Mouse (Mus musculus) limb, embryonic 11.5 days (tissue): Measurements from ENCODE around the gene Npl. TPM values are rescaled to one million over a fixed set of nuclear protein-coding genes. Genes with fewer than 3 reads are reported as not detected.

Source experiments
- ATAC-seq: fragments of 200-750 bp; cut with Nextera tagmentation; 2 replicates; pipeline ENCODE4 v1.8.0; 2017; ENCODE audit warnings: low read depth; ENCODE audit not compliant: insufficient number of reproducible peaks, low FRiP score, low TSS enrichment
- DNase-seq: peaks from one replicate; pipeline ENCODE4 v3.0.0-alpha.2; 2015; ENCODE audit warnings: low spot score
- H3K27ac ChIP-seq: fragments of 300-500 bp; sonication (generic); replicated peaks from 2 replicates; pipeline ENCODE4 v1.5.1; 2014; ENCODE audit warnings: low read depth, mild to moderate bottlenecking, low read length
- H3K27me3 ChIP-seq: fragments of 300-500 bp; sonication (generic); 2 replicates; pipeline ENCODE4 v1.6.1; 2014; ENCODE audit warnings: mild to moderate bottlenecking, low read length, mixed read lengths; ENCODE audit not compliant: control insufficient read depth, insufficient read depth
- H3K36me3 ChIP-seq: fragments of 300-500 bp; sonication (generic); 2 replicates; pipeline ENCODE4 v1.6.1; 2014; ENCODE audit warnings: mild to moderate bottlenecking, low read length, moderate library complexity, mixed read lengths; ENCODE audit not compliant: control insufficient read depth, insufficient read depth
- H3K4me1 ChIP-seq: fragments of 300-500 bp; sonication (generic); 2 replicates; pipeline ENCODE4 v1.6.1; 2014; ENCODE audit warnings: low read length, mixed read lengths; ENCODE audit not compliant: control insufficient read depth, insufficient read depth
- H3K4me2 ChIP-seq: fragments of 300-500 bp; sonication (generic); 2 replicates; pipeline ENCODE4 v1.6.1; 2014; ENCODE audit warnings: low read depth, mild to moderate bottlenecking, moderate library complexity; ENCODE audit not compliant: severe bottlenecking
- H3K4me3 ChIP-seq: fragments of 300-500 bp; sonication (generic); 2 replicates; pipeline ENCODE4 v1.5.1; 2014; ENCODE audit warnings: low read depth, low read length
- H3K9ac ChIP-seq: fragments of 300-500 bp; sonication (generic); 2 replicates; pipeline ENCODE4 v1.6.1; 2014; ENCODE audit warnings: mild to moderate bottlenecking, low read length
- H3K9me3 ChIP-seq: fragments of 300-500 bp; sonication (generic); 2 replicates; pipeline ENCODE4 v1.6.1; 2016; ENCODE audit warnings: low read length; ENCODE audit not compliant: control insufficient read depth
- WGBS: fragments of 180-500 bp; shearing (Covaris S2); extraction: QIAGEN DNeasy Blood & Tissue Kit; methylation state at CpG from one replicate; pipeline ENCODE4 v1.1.7; 2014; 5-methylcytosine and 5-hydroxymethylcytosine counted together
- polyA plus RNA-seq: library from polyadenylated mRNA; unstranded; fragments of >200 nt; fragmentation: Nextera tagmentation; extraction: Ambion mirVana; gene quantifications from 2 replicates; pipeline ENCODE4 v1.2.1, GENCODE M21; 2014

Gene Npl
- polyA plus RNA-seq, 1 experiment from 2014 or later = 5.1 TPM

DNA sequence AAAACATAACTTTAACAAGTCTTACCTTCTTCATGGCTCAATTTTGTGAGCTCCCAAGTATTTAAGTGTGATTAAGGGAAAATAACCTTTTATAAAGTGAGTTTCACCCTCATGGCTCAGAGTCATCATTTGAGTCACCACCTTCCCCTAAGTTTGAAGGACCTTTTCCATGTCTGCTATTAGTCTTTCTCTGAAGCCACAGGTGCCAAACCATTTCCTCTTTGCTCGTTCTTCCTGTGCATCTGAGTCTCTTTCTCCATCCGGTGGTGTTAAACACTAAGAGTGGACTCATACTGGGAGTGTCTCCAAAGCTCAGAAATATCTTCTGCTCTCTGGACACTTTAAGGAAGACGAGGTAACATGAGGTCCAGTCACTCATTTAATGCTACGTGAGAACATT lies 33.3 kb upstream of the Npl start:
- Histone ChIP-seq H3K4me3 (no peak overlapping the region), H3K9ac (no peak overlapping the region)
- 80% methylated on average over 4 of the region's 4 CpGs for WGBS

DNA sequence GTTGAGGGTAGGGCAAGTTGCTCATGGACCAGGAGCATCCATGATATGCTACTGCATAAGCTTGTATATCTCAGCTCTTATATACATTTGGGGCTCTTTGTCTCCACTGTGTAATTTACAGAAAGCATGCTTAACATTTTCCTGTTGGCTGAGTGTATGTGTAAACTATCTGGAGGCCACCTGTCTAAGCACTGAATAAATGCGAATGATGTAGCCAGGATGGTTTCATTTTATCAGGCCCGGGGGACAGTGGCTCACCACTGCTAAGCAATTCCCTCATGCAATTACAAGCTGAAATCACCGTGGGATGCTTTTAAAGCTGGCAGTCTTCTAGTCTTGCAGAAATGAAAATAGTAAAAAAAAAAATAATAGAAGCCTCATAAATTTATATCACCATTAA lies 24.9 kb upstream of the Npl start:
- no peaks in the 10 kb centered on the region for H3K9me3 ChIP-seq
- no peaks in the 10 kb centered on the region for H3K36me3 ChIP-seq
- ATAC-seq = no peak
- DNase-seq = no peak
- H3K4me2 ChIP-seq = no peak overlapping the region
- H3K4me1 ChIP-seq = no peaks in the 10 kb centered on the region
- no peak overlapping the region for H3K27ac ChIP-seq
- WGBS = 81% methylated on average over 3 of the region's 3 CpGs
- H3K9ac ChIP-seq = no peak overlapping the region
- no peak overlapping the region for H3K4me3 ChIP-seq
- H3K27me3 ChIP-seq = no peaks in the 10 kb centered on the region

More for the DNA sequence above, 33.3 kb upstream of the Npl start:
- no peak overlapping the region for H3K4me2 ChIP-seq
- ATAC-seq (no peak), DNase-seq (no peak)
- H3K27ac ChIP-seq = no peak overlapping the region
- H3K27me3 ChIP-seq = no peaks in the 10 kb centered on the region
- H3K4me1 ChIP-seq = no peaks in the 10 kb centered on the region
- no peaks in the 10 kb centered on the region for H3K9me3 ChIP-seq
- H3K36me3 ChIP-seq = no peaks in the 10 kb centered on the region

GRCm38 (mm10) chr1:153572271-153573043 lies 22.6 kb upstream of the Npl start:
- H3K9me3 ChIP-seq = no peaks in the 10 kb centered on the region
- ATAC-seq = no peak
- no peaks in the 10 kb centered on the region for H3K36me3 ChIP-seq
- WGBS = 73% methylated on average over 4 of the region's 4 CpGs
- H3K9ac ChIP-seq = no peak overlapping the region
- H3K27me3 ChIP-seq = no peaks in the 10 kb centered on the region
- H3K4me3 ChIP-seq = no peak overlapping the region
- DNase-seq = no peak
- H3K4me2 ChIP-seq = no peak overlapping the region
- H3K27ac ChIP-seq = no peak overlapping the region
- no peaks in the 10 kb centered on the region for H3K4me1 ChIP-seq

GRCm38 (mm10) chr1:153565701-153566100 lies 15.9 kb upstream of the Npl start:
- H3K9me3 ChIP-seq = no peaks in the 10 kb centered on the region
- no peak overlapping the region for H3K4me3 ChIP-seq
- H3K27ac ChIP-seq = no peak overlapping the region
- no peak for DNase-seq
- ATAC-seq = no peak
- H3K27me3 ChIP-seq = no peaks in the 10 kb centered on the region
- H3K9ac ChIP-seq = no peak overlapping the region
- H3K36me3 ChIP-seq = no peaks in the 10 kb centered on the region
- WGBS = 78% methylated on average over 8 of the region's 8 CpGs
- no peaks in the 10 kb centered on the region for H3K4me1 ChIP-seq
- H3K4me2 ChIP-seq = no peak overlapping the region

DNA sequence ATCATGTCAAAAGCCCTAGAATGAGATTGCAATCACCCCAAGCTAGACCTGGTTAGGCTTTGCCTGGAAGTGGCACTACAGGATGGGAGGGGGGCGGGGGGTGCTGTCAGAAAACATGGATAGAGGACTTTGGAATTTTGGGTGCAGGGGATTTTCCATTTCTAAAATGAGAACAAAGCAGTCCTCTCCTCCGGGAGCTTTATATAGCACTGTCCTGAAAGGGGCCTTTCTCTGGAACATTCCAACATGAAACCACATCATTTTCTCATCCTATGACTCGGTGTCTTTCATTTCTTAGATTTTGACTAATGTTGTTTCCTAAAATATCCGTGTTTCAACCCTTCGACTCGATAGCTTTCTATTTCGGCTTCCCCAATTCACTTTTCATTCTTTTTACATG lies 14.9 kb upstream of the Npl start:
- DNase-seq (no peak), ATAC-seq (no peak)
- Histone ChIP-seq H3K4me3 (no peak overlapping the region), H3K4me1 (no peaks in the 10 kb centered on the region), H3K36me3 (no peaks in the 10 kb centered on the region), H3K9me3 (no peaks in the 10 kb centered on the region), H3K27ac (no peak overlapping the region), H3K27me3 (no peaks in the 10 kb centered on the region), H3K4me2 (no peak overlapping the region), H3K9ac (no peak overlapping the region)
- WGBS = 92% methylated on average over 7 of the region's 7 CpGs

- H3K4me1 ChIP-seq = no peaks in the 10 kb centered on the region
- H3K9ac ChIP-seq = no peak overlapping the region
- H3K4me3 ChIP-seq = no peak overlapping the region
- no peak overlapping the region for H3K4me2 ChIP-seq
- no peak overlapping the region for H3K27ac ChIP-seq
- ATAC-seq (no peak), DNase-seq (no peak)
- no peaks in the 10 kb centered on the region for H3K36me3 ChIP-seq
- whole genome bisulfite sequencing = 50% methylated on average over 2 of the region's 2 CpGs
- H3K27me3 ChIP-seq = no peaks in the 10 kb centered on the region
- no peaks in the 10 kb centered on the region for H3K9me3 ChIP-seq
Observed at GRCm38 (mm10) chr1:153563675-153564074, 13.8 kb upstream of the Npl start.

DNA sequence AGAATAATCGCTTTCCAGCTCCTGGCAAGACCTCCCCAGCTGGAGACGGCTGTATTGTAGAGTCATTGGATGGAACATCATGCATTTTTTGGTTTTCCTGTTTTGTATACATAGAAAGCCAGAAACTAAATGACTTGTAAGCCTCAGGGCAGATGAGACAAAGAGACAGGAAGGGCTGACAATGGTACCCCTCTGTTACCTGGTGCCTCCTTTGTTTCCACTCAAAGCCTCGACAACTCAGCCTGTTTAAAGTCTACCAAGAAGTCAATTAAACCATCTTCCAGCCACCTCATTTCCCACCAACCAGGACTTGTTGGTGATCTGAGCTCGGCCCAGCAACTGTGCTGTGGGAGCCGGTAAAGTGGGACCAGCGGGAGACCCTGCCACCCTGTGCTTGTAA lies 11.0 kb upstream of the Npl start:
- H3K27ac ChIP-seq = no peak overlapping the region
- H3K27me3 ChIP-seq = no peaks in the 10 kb centered on the region
- no peak overlapping the region for H3K9ac ChIP-seq
- no peak overlapping the region for H3K4me3 ChIP-seq
- DNase-seq (no peak), ATAC-seq (no peak)
- H3K9me3 ChIP-seq = no peaks in the 10 kb centered on the region
- no peak overlapping the region for H3K4me2 ChIP-seq
- H3K36me3 ChIP-seq = no peaks in the 10 kb centered on the region
- 78% methylated on average over 6 of the region's 6 CpGs for WGBS
- no peaks in the 10 kb centered on the region for H3K4me1 ChIP-seq

GRCm38 (mm10) chr1:153559701-153560100 lies 9.9 kb upstream of the Npl start:
- no peak overlapping the region for H3K27ac ChIP-seq
- WGBS = 77% methylated on average over 7 of the region's 7 CpGs

GRCm38 (mm10) chr1:153559126-153559647 lies 9.3 kb upstream of the Npl start:
- H3K27me3 ChIP-seq = no peaks in the 10 kb centered on the region
- H3K4me3 ChIP-seq = no peak overlapping the region
- H3K9me3 ChIP-seq = no peaks in the 10 kb centered on the region
- no peak overlapping the region for H3K27ac ChIP-seq
- 22% methylated on average over 9 of the region's 9 CpGs for WGBS
- no peak overlapping the region for H3K9ac ChIP-seq
- ATAC-seq (no peak), DNase-seq (peak; percentile 76)
- no peaks in the 10 kb centered on the region for H3K4me1 ChIP-seq
- H3K36me3 ChIP-seq = no peaks in the 10 kb centered on the region
- H3K4me2 ChIP-seq = no peak overlapping the region

More at GRCm38 (mm10) chr1:153559701-153560100, 9.9 kb upstream of the Npl start:
- H3K27me3 ChIP-seq = no peaks in the 10 kb centered on the region
- no peak overlapping the region for H3K4me2 ChIP-seq
- no peak overlapping the region for H3K4me3 ChIP-seq
- no peak overlapping the region for H3K9ac ChIP-seq
- H3K4me1 ChIP-seq = no peaks in the 10 kb centered on the region
- no peaks in the 10 kb centered on the region for H3K9me3 ChIP-seq
- DNase-seq (no peak), ATAC-seq (no peak)
- H3K36me3 ChIP-seq = no peaks in the 10 kb centered on the region
